Mouse (Mus musculus) gastrocnemius, postnatal 25 days (tissue): ENCODE measurements around the gene Pink1. TPM values are rescaled to one million over a fixed set of nuclear protein-coding genes. Genes with fewer than 3 reads are reported as not detected.
A peak's percentile ranks its signal among the peaks of the same experiment; 100 is the strongest.

ENCODE experiments used
- DNase-seq: peaks from one replicate; pipeline ENCODE4 v3.0.0; 2022
- total RNA-seq, 2 experiments: library from RNA; stranded (reverse); gene quantifications; 1 replicate in 1 of 2; 2 replicates in 1 of 2; pipeline ENCODE4 v1.2.3; 2021

Pink1 gene
- total RNA-seq, 2 experiments from 2014 or later = 436 to 528 TPM

DNA sequence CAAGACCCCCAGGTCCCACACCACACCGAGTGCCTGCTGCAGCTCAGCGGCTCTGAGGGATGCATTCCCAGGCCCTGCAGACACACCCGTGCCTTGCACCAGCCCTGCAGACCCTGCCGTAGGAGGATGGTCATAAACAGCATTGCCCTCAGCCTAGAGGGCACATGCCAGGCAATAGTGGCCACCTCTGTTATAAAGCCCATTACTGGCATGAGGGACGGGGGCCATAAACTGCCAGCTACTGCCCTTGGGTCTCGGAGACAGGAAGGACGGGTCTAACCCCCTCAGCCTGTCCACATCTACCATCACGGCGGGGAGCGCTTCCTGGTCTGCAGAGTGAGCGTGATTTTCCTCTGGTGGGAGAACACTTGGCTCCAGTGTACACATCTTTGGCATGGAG, 13.1 kb downstream of the Pink1 start:
- DNase-seq = no peak

DNA sequence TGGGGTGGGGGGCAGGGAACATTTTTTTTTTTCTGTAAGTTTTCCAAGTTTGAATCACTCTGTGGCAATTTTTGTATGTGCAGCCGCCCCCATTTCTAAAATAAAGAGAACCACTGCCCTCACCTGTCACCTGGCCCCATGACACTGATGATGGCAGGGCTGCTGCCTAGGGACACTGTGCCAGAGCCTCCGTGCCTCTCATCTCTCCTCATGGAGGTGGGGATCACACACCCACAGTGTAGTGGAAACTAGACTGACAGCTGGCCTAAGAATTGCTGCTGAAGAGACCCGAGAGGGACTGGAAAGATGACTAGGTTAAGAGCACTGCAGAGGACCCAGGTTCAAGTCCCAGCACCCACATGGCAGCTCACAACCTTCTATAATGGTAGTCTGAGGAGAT, 14.0 kb downstream of the Pink1 start:
- DNase-seq = no peak

DNA sequence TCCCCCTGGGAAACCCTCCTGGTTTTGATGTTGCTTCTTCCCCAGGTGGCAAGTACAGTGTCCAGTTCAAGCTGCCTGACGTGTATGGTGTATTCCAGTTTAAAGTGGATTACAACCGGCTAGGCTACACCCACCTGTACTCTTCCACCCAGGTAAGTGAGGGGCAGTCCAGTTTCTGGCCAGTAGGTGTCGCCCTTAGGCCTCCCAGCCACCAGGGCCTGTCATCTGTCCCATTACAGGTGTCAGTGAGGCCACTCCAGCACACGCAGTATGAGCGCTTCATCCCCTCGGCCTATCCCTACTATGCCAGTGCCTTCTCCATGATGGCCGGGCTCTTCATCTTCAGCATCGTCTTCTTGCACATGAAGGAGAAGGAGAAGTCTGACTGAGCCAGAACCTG, 14.5 kb downstream of the Pink1 start:
- DNase-seq = no peak

DNA sequence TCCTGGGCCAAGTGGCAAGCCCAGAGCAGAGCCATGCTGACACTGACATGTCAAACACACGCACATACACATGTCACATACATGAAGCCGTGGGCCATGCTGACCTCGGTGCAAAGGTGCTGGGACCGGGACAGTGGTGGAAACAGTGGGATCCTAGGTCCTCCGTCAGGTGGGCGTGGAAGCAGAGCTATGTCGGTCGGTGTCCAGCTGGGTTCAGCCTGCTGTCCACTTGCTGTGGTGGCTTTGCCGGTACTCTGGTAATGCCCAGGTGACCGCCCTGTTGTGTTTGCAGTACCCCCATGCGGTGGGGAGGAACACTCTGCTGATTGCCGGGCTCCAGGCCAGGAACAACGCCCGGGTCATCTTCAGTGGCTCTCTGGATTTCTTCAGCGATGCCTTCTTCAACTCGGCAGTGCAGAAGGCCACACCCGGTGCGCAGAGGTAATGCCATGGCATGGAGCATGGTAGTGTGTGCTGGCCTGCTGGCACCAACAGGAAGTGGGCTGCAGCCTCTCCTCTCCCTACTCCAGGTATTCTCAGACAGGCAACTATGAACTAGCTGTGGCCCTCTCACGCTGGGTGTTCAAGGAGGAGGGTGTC, 15.7 kb downstream of the Pink1 start:
- no peak for DNase-seq

DNA sequence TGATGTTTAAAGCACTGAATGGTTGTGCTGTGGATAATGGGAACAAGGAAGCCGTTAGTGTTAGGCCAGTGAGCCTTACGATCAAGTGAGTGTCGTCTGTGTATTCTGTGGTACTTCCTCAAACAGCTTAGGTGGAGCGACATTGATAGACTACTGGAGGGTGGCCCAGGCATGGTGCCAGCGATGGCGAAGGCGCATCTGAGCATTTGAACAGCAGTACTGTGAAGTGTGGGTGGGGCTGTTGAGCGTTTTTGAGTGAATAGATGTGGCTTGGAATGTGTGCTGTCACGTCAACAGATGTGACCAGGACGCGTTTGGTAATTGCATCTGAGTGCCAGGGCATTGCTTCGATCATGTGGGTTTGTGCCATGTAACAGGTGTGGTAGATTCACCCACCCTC, 18.4 kb downstream of the Pink1 start:
- no peak for DNase-seq

DNA sequence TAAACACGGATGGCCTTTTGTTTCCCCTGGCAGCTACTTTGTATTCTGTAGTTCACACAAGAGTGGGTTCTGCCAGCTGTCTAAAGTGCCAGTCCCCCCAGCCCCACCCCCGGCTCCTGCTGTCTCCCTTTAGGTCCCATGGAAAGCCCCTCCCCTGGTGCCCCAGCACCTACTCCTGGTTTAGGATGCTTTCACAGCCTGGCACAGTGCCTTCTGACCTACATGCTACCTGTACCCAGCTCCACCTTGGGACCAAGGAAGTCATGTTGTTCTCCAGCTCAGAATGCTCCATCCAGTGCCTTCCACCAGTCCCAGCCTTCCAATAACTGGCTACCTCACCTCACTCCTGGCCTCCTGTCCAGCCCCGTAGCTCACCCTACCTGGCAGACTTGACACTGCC, 19.1 kb downstream of the Pink1 start:
- no peak for DNase-seq

DNA sequence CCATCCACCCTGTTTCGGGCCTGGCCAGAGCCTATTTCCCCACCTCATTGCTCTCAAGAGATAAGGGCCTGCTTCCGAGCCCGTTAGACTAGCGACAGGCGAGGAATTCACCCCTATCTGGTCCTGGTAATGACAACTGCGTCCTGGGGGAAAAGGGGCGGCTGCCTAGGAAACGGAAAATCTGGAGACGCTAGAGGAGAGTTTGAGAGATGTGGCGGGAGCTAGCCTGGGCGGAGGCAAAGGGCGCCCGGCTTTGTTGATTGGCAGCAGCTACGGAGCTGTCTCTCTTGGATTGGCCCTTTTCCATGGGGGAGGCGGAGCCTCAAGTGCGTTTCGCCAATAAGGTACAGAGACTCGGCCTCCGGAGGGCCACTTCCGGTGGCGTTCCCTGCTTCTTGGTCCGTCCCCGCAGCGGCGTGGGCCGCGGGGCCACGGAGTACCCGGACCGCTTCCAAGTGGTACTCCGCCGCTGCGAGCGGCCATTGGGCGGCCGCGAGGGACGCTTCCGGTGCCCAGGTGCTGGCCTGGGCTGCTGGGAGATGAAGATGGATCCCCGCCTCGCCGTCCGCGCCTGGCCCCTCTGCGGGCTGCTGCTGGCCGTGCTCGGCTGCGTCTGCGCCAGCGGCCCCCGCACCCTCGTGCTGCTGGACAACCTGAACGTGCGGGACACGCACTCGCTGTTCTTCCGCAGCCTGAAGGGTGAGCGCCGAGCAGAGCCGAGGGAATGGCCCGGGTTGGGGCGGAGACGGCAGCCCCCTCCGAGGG, 21.6 kb downstream of the Pink1 start, which contains the start of gene Ddost:
Gene Ddost, plus strand, starts transcription at position 391 of the 765 bp plus-strand sequence.
- DNase-seq = peak; percentile 98

DNA sequence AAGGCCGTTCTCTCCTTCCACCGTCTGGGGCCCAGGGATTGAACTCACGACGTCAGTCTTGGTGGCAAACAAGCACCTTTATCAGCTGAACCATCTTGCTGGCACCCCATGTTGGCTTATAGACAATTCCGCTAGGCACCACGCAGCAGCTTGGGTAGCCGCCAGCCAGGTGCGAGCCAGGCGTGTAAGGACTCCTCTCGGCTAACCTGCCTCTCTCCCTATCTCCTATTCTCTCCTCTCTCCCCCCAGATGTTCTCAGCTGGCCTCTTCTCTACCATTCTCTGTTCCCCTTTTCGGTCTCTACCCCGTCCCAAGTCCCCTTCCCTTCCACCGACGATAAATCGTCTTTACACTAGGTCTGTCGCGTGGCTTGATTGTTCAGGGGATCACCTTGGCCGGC, 22.4 kb downstream of the Pink1 start:
- DNase-seq = no peak

DNA sequence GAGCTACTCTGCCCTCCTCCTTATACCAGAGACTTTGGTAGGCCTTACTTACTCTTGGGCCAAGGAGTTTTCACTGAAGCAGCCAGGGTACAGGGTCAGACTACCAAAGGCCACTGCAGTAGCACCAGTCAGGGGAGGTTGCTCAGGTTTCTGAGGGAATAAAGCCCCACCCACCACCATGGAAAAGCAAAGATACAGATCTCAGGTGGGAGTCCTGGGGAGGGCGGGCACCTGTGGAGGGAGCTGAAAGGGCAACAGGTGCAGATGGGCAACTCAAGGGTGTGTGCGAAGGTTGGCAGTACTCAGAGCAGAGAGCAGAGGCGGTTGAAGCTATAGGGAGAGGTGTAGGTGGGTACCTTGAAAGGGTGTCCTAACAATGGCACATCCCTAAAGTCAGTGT, 23.1 kb downstream of the Pink1 start:
- no peak for DNase-seq

DNA sequence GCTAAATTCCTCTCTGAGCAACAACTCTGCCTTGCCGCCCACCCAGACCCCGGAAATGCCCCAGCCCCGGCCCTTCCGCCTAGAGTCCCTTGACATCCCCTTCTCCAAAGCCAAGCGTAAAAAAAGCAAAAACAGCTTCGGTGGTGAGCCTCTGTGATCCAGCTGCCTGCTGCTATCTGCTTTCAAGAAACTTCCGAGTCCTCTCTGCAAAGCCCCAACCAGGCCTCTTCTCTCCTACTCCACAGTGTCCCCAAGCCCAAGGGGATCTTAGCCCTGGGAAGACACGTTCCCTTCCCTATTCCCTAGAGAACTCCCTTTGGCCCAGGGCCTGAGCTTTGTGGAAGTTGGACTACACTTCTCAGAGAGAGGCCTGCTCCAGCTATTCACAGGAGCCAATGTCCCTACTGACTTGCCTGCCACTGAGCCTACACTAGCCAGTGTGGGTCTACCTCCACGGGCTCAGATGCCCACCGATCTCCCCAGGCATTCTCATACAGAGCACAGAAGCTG, 24.8 kb downstream of the Pink1 start:
- DNase-seq = no peak

DNA sequence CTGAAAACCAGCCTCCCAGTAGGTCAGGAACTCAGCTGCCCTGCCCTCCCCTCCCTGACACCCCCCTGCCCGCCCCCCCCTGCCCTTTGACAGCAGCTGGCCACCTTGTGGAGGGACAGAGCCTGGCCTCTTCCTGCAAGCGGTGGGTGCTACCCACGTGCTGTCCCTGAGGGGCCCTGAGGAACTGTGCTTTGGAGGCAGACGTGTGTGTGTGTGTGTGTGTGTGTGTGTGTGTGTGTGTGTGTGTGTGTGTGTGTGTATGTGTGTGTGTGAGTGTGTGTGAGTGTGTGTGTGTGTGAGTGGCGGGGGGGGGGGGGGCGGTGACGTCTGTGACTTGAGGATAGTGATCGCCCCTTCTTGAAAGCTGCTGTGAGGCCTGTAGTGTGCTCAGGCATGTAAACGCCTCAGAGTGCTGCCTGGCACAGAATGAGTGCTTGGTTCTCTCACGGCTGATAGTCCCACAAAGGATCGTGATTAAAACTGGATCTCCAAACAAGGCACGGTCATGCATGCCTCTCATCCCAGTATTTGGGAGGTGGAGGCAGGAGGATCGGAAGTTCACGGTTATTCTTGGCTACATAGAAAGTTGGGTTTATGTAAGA, 32.1 kb downstream of the Pink1 start:
- DNase-seq = no peak

DNA sequence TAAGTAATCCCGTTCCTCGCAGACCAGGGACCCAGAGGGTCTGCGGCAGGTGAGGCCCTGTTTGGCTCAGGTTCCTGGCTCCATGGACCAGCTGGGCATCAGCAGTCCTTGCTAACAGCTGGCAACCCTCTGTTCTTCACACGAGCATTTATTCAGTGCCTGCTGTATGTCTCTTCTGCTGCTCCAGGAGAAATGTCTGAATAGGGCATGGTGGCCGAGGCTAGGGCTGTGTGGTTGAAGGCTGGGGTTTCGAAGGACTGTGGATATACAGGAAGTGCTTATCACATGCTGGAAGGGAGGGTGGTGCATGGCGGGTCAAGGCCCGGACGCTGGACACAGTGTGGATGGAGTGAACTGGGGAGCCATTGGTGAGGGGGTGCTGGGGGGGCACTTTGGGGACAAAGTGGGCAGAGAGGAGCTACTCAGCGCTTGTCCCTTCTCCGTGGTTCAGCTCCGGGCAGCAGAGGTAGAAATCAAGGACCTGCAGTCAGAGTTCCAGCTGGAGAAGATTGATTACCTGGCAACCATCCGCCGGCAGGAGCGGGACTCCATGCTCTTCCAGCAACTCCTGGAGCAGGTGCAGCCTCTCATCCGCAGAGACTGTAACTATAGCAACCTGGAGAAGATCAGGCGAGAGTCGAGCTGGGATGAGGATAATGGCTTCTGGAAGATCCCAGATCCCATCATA, 32.7 kb downstream of the Pink1 start:
- DNase-seq = no peak

DNA sequence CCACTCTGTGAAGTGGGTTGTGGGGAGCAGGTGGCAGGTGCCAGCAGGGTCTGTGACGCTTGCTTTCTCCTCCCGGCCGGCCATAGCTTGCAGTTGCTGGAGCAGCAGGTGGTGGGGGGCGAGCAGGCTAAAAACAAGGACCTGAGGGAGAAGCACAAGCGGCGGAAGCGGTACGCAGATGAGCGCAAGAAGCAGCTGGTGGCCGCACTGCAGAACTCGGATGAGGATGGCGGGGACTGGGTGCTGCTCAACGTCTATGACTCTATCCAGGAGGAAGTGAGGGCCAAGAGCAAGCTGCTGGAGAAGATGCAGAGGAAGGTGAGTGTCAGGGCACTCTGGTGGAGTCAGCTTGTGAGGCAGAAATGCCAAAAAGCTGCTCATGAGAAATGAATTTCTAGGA, 34.1 kb downstream of the Pink1 start:
- no peak for DNase-seq

DNA sequence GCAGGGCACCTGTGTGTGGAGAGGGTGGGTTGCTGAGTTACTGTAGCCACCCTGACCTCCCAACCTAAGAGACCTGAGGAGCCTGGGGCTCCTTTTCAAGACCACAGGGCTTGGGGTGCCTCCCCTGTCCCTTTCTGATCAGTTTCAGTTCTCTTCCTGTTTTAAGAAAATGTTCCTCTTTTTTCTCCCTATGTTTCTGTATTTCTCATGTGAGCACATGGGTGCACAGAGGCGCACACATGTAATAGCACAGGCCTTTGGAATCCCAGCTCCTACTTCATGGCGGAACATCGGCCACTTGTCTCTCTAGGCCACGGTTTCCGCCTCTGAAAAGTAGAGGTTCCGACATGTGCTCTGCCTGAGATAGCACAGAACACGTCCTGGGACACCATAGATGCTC, 37.4 kb downstream of the Pink1 start:
- DNase-seq = no peak

DNA sequence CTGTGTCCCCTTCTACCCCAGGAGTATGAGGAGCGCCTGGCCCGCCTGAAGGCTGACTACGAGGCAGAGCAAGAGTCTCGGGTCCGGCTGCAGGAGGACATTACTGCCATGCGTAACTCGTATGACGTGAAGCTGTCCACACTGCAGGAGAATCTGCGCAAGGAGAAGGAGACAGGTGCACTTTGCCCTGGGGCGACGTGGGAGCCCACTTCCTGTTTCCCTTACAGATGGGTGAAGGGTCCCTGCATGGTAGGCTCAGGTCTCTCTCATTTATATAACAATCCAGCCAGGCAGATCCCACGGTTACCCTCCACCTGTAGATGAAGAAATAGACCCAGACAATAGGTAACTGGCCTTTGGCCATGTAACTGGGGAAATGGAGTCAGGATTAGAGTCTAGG, 39.7 kb downstream of the Pink1 start:
- DNase-seq = no peak

DNA sequence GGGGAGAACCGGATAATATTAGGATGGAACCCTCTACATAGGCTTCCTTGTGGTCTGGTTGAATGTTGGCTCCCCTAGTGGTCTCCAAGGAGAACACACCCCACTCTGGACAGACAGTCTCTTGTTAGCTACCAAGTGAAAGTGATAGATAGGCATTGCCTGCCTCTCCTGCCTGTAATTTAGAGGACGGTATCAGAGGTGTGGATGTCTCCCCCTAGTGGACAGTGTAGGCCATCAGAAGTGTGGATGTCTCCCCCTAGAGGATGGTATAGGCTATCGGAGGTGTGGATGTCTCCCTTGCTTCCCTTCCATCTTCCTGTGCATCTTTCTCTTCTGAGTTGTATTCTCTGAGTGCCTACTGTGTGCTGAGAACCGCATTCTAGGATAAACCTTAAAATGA, 43.3 kb downstream of the Pink1 start:
- no peak for DNase-seq

DNA sequence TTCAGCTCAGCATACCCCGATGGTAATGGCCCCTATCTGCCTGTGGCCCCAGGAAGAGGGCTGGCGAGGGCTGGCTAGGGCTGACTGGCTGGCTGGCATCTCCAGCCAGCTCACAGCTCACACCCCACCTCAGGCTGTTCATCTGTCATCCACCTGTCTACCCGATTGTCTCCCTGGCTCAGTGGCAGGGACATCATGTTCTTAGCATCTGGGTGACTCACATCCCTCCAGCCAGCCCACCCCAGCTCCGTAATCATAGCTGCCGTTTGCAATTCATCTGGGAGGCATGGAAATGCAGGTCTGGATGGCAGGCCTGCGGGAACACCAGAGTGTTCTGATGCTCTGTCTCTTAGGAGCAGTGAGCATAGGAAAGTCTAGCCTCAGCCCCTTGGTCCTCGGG, 47.8 kb downstream of the Pink1 start:
- no peak for DNase-seq

DNA sequence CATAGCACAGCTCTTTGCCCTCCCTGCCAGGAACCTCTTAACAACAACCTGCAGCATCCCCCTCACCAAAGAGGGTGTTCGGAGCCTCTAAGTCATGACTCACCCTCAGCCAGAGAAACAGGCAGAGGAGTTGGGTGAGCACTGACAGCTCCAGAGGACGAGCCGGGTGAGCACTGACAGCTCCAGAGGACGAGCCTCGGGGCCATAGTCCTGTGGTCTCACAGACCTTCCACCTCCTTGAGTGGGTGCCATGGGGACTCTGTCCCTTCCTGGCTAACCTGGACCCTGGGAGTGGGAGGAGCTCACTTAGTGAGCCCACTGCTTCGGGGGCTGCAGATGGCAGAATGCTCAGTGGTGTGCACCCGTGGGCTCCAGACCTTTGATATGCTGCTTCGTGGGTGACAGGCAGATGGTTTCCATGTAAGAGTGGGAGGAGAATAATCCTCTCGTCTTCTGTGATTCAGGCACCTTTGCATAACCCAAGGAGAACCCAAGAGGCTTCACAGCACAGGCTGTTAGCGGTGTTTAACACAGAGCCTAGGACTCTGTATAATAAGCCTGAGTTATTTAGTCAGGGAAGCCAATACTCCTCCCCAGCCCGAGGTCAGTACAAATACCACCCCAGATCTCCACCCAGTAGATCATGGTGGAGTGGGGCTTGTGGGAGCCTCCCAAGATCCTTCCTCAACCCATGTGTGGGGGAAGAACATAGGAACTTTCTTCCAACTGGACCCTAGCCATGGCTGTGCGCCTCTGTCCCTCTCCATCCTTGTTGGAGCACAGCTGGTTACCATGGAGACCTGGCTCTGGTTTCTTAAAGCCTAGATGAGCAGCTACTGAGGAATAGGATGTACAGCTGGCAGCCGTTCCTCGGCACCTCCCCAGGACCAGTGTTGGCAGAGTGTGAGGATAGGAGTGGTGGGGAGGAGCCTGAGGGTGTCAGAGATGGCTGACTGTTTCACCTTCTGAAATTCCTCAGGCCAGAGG, 53.8 kb downstream of the Pink1 start:
- DNase-seq = peak; percentile 22

DNA sequence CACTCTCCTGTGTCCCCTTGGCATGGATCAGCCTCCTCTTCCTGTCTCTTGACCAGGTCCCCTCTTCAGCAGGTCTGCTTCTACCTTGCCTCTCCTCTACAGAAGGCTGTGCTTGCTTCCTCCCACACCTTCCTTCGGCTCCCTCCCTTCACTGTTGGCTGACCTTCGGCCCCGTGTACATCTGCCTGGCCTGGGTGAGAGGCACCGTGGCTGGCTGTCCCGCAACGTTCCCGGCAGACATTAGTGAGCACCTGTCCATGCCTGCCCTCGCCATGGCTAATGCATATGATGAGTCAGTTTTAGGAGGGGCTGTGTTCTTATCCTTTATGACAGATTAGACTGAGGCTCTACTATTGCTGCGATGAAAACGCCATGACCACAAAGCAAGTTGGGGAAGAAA, 58.2 kb downstream of the Pink1 start:
- no peak for DNase-seq
